Mouse (Mus musculus) kidney, embryonic 14.5 days (tissue): ENCODE measurements around the gene Lrsam1. TPM values are rescaled to one million over a fixed set of nuclear protein-coding genes. Genes with fewer than 3 reads are reported as not detected.
A peak's percentile ranks its signal among the peaks of the same experiment; 100 is the strongest.

ENCODE experiments used
- ATAC-seq: fragments of 200-750 bp; cut with Nextera tagmentation; 2 replicates; pipeline ENCODE4 v1.8.0; 2017; ENCODE audit warnings: moderate number of reproducible peaks, mild to moderate bottlenecking, moderate TSS enrichment, moderate library complexity; ENCODE audit not compliant: low FRiP score, low TSS enrichment
- H3K27ac ChIP-seq: fragments of 300-500 bp; sonication (generic); 2 replicates; pipeline ENCODE4 v1.5.1; 2014; ENCODE audit warnings: low read depth, mild to moderate bottlenecking, low read length, moderate library complexity, mixed read lengths
- H3K27me3 ChIP-seq: fragments of 300-500 bp; sonication (generic); 2 replicates; pipeline ENCODE4 v1.6.1; 2014; ENCODE audit warnings: mild to moderate bottlenecking, low read length; ENCODE audit not compliant: control insufficient read depth, insufficient read depth
- H3K36me3 ChIP-seq: fragments of 300-500 bp; sonication (generic); 2 replicates; pipeline ENCODE4 v1.6.1; 2014; ENCODE audit warnings: low read length, mixed read lengths; ENCODE audit not compliant: control insufficient read depth, insufficient read depth
- H3K4me1 ChIP-seq: fragments of 300-500 bp; sonication (generic); 2 replicates; pipeline ENCODE4 v1.6.1; 2014; ENCODE audit warnings: low read length, mixed read lengths; ENCODE audit not compliant: control insufficient read depth, insufficient read depth
- H3K4me2 ChIP-seq: fragments of 300-500 bp; sonication (generic); replicated peaks from 2 replicates; pipeline ENCODE4 v1.6.1; 2014; ENCODE audit warnings: low read depth, mild to moderate bottlenecking, low read length
- H3K4me3 ChIP-seq: fragments of 300-500 bp; sonication (generic); 2 replicates; pipeline ENCODE4 v1.5.1; 2014; ENCODE audit warnings: mild to moderate bottlenecking, low read length
- H3K9ac ChIP-seq: fragments of 300-500 bp; sonication (generic); 2 replicates; pipeline ENCODE4 v1.6.1; 2014; ENCODE audit warnings: low read depth, mild to moderate bottlenecking, low read length, moderate library complexity
- H3K9me3 ChIP-seq: fragments of 300-500 bp; sonication (generic); 2 replicates; pipeline ENCODE4 v1.6.1; 2016; ENCODE audit warnings: low read length; ENCODE audit not compliant: control insufficient read depth
- WGBS: fragments of 180-500 bp; shearing (Covaris S2); extraction: QIAGEN DNeasy Blood & Tissue Kit; methylation state at CpG from one replicate; pipeline ENCODE4 v1.1.7; 2014; 5-methylcytosine and 5-hydroxymethylcytosine counted together
- polyA plus RNA-seq: library from polyadenylated mRNA; unstranded; fragments of >200 nt; fragmentation: Nextera tagmentation; extraction: Ambion mirVana; gene quantifications from 2 replicates; pipeline ENCODE4 v1.2.1, GENCODE M21; 2014

Gene Lrsam1
- polyA plus RNA-seq, 1 experiment from 2014 or later = 8.8 TPM

GRCm38 (mm10) chr2:32875675-32876489 is 85.5 kb downstream of the Lrsam1 start, which contains the start of gene Fam129b:
Fam129b (plus strand) TSS chr2:32876114.
- Histone ChIP-seq H3K27me3 (no peaks in the 10 kb centered on the region), H3K4me1 (peaks cover 48% of the 10 kb centered on the region), H3K27ac (peak within 1 kb of the TSS; percentile 91), H3K36me3 (no peaks in the 10 kb centered on the region), H3K9ac (peak within 1 kb of the TSS; percentile 91), H3K4me2 (peak within 1 kb of the TSS; percentile 91), H3K9me3 (no peaks in the 10 kb centered on the region), H3K4me3 (peak within 1 kb of the TSS; percentile 88)
- ATAC-seq = peak; percentile 90
- WGBS = under 1% methylated on average over 60 of the region's 68 CpGs

Other genes starting within 250 kb of the Lrsam1 start
- gene Cdk9, start 248.5 kb downstream of the Lrsam1 start, polyA plus RNA-seq = 105 and 106 TPM in 2 replicates
- 19.8 and 25.4 TPM in 2 replicates for gene Sh2d3c, start 240.6 kb downstream of the Lrsam1 start, polyA plus RNA-seq
- gene 6330409D20Rik, start 220.6 kb downstream of the Lrsam1 start, polyA plus RNA-seq = not detected in 2 replicates
- gene Tor2a, start 204.4 kb downstream of the Lrsam1 start, polyA plus RNA-seq = 75.6 and 76.8 TPM in 2 replicates
- 0.30 TPM in 1 of 2 replicates, not detected in the other for gene Ttc16, start 186.0 kb downstream of the Lrsam1 start, polyA plus RNA-seq
- gene Ptrh1, start 185.8 kb downstream of the Lrsam1 start, polyA plus RNA-seq = 3.3 and 5.8 TPM in 2 replicates
- 0.11 and 0.39 TPM in 2 replicates for gene Cfap157, start 177.2 kb downstream of the Lrsam1 start, polyA plus RNA-seq
- 11.2 and 16.2 TPM in 2 replicates for gene Stxbp1, start 114.4 kb downstream of the Lrsam1 start, polyA plus RNA-seq
- 18.2 and 19.9 TPM in 2 replicates for gene Fam129b, start 85.5 kb downstream of the Lrsam1 start, polyA plus RNA-seq
- 249 and 308 TPM in 2 replicates for gene Rpl12, start 55 bp downstream of the Lrsam1 start, polyA plus RNA-seq
- gene Slc2a8, start 20.5 kb upstream of the Lrsam1 start, polyA plus RNA-seq = 19.0 and 21.1 TPM in 2 replicates
- 11.6 and 12.1 TPM in 2 replicates for gene Garnl3, start 170.0 kb upstream of the Lrsam1 start, polyA plus RNA-seq